14 mouse cellular contexts compared by ENCODE assay signal in the genomic region with DNA sequence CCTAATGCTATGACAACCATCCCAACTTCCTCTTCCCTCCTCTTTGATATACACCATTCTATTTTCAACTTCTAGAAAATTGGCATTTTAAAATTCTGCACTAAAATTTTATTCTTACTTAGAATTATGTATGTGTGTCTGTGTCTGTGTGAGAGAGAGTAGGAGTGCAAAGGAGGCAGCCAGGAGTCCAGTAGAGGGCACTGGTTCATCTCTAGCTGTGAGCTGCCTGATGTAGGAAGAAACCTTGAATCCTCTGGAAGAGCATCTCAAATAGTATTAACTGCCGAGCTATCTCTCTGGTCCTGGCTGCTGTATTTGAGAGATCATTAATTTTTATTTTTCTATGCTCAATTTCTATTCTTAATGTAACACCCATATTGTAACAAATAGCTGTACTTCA.
A peak's percentile ranks its signal among the peaks of the same experiment; 100 is the strongest.
DNase-seq lines count a peak whose midpoint lies in the region; ATAC-seq and TF ChIP-seq lines count a peak whose summit lies in the region.
"Had no signal": no experiment of that assay in that cellular context is flagged by ENCODE, and none has a peak within 500 bp of the region (broad histone marks: within the 10 kb centered on the region; RNA-seq: fewer than 3 reads in every experiment).

No protein-coding gene starts in this region.

- 19% methylated on average over 1 of the region's 1 CpGs for WGBS in cerebellum, adult 2 months
- WGBS in intestine, postnatal 0 days, result 27% methylated on average over 1 of the region's 1 CpGs
- WGBS in intestine, embryonic 16.5 days, result 33% methylated on average over 1 of the region's 1 CpGs
- 32% methylated on average over 1 of the region's 1 CpGs for WGBS in midbrain, embryonic 11.5 days
- WGBS in midbrain, embryonic 16.5 days, result 27% methylated on average over 1 of the region's 1 CpGs

- ATAC-seq in intestine, postnatal 0 days, result no peak
- ATAC-seq in intestine, embryonic 16.5 days, result no peak
- peak; percentile 63; the same call in 1 of the 2 replicates for ATAC-seq in midbrain, embryonic 11.5 days (ENCODE audit: low FRiP score)
- no peak for ATAC-seq in midbrain, embryonic 16.5 days
- 0 out of 2 replicates have a peak, but pooled peaks have one; percentile 44 for ATAC-seq in megakaryocyte progenitor cell, adult 5-6 weeks (replicated peaks; ENCODE audit: poor library complexity)

- no peak overlapping the region for H3K27ac ChIP-seq in cerebellum, adult 2 months (ENCODE audit: insufficient read depth, low read length)
- H3K27ac ChIP-seq in intestine, postnatal 0 days (ENCODE audit: low read depth, low read length), result no peak overlapping the region
- H3K27ac ChIP-seq in intestine, embryonic 16.5 days (ENCODE audit: low read length), result no peak overlapping the region
- H3K27ac ChIP-seq in midbrain, embryonic 11.5 days (ENCODE audit: low read depth, low read length), result no peak overlapping the region
- H3K27ac ChIP-seq in midbrain, embryonic 16.5 days (ENCODE audit: low read length), result no peak overlapping the region
- H3K27ac ChIP-seq: liver, embryonic 15.5 days had no signal

- TF ChIP-seq POLR2A in cerebellum, adult 2 months (IDR thresholded peaks at IDR 0.05; ENCODE audit: borderline replicate concordance, insufficient read depth, low read length), result no peak

- no peak overlapping the region for H3K4me2 ChIP-seq in intestine, postnatal 0 days (replicated peaks; ENCODE audit: low read depth)
- H3K4me2 ChIP-seq in intestine, embryonic 16.5 days (ENCODE audit: low read depth, low read length), result no peak overlapping the region
- no peak overlapping the region for H3K4me2 ChIP-seq in midbrain, embryonic 11.5 days
- H3K4me2 ChIP-seq in midbrain, embryonic 16.5 days (ENCODE audit: low read length), result no peak overlapping the region
- H3K4me2 ChIP-seq: liver, embryonic 15.5 days had no signal

- H3K36me3 ChIP-seq in intestine, postnatal 0 days (ENCODE audit: control insufficient read depth, insufficient read depth), result no peaks in the 10 kb centered on the region
- H3K36me3 ChIP-seq in intestine, embryonic 16.5 days (ENCODE audit: control insufficient read depth, insufficient read depth, low read length), result no peaks in the 10 kb centered on the region
- H3K36me3 ChIP-seq in midbrain, embryonic 11.5 days (ENCODE audit: control insufficient read depth, insufficient read depth, low read length), result no peaks in the 10 kb centered on the region
- H3K36me3 ChIP-seq in midbrain, embryonic 16.5 days (ENCODE audit: control insufficient read depth, insufficient read depth, low read length), result no peaks in the 10 kb centered on the region
- H3K36me3 ChIP-seq: liver, embryonic 15.5 days had no signal

- H3K9me3 ChIP-seq in intestine, postnatal 0 days (ENCODE audit: control insufficient read depth), result no peaks in the 10 kb centered on the region
- no peaks in the 10 kb centered on the region for H3K9me3 ChIP-seq in intestine, embryonic 16.5 days (ENCODE audit: control insufficient read depth, low read length)
- no peaks in the 10 kb centered on the region for H3K9me3 ChIP-seq in midbrain, embryonic 11.5 days (ENCODE audit: control insufficient read depth, low read length)
- H3K9me3 ChIP-seq in midbrain, embryonic 16.5 days (replicated peaks; ENCODE audit: control insufficient read depth, low read length, poor library complexity, severe bottlenecking), result no peaks in the 10 kb centered on the region
- H3K9me3 ChIP-seq: liver, embryonic 15.5 days had no signal

- no peaks in the 10 kb centered on the region for H3K27me3 ChIP-seq in cerebellum, adult 2 months (ENCODE audit: control insufficient read depth, insufficient read depth, low read length)
- H3K27me3 ChIP-seq in intestine, postnatal 0 days (replicated peaks; ENCODE audit: control insufficient read depth, insufficient read depth, low read length), result no peaks in the 10 kb centered on the region
- no peaks in the 10 kb centered on the region for H3K27me3 ChIP-seq in intestine, embryonic 16.5 days (replicated peaks; ENCODE audit: control insufficient read depth, insufficient read depth, low read length)
- H3K27me3 ChIP-seq in midbrain, embryonic 11.5 days (ENCODE audit: control insufficient read depth, insufficient read depth, low read length), result no peaks in the 10 kb centered on the region
- no peaks in the 10 kb centered on the region for H3K27me3 ChIP-seq in midbrain, embryonic 16.5 days (ENCODE audit: control insufficient read depth, insufficient read depth, low read depth, low read length)
- H3K27me3 ChIP-seq: liver, embryonic 15.5 days had no signal

- no peak for DNase-seq in cerebellum, adult 2 months
- no peak for DNase-seq in cerebellum, adult 9-11 months
- DNase-seq in midbrain, embryonic 11.5 days (ENCODE audit: low spot score, missing footprints), result no peak
- no peak for DNase-seq in urinary bladder, postnatal 25 days (ENCODE audit: low spot score)
- DNase-seq: adrenal gland, postnatal 25 days; B cell, adult 2 months; cerebellum, adult 8-10 months; spleen, adult 18-20 months; thymus, adult 18-20 months had no signal

- no peak overlapping the region for H3K9ac ChIP-seq in intestine, postnatal 0 days (ENCODE audit: low read depth, low read length)
- no peak overlapping the region for H3K9ac ChIP-seq in intestine, embryonic 16.5 days (ENCODE audit: low read depth, low read length)
- no peak overlapping the region for H3K9ac ChIP-seq in midbrain, embryonic 11.5 days (ENCODE audit: low read length)
- no peak overlapping the region for H3K9ac ChIP-seq in midbrain, embryonic 16.5 days (ENCODE audit: low read depth, low read length)
- H3K9ac ChIP-seq: liver, embryonic 15.5 days had no signal

- no peaks in the 10 kb centered on the region for H3K4me1 ChIP-seq in cerebellum, adult 2 months (ENCODE audit: control insufficient read depth, insufficient read depth, low read length)
- H3K4me1 ChIP-seq in intestine, postnatal 0 days (replicated peaks; ENCODE audit: control insufficient read depth, insufficient read depth, low read length), result no peaks in the 10 kb centered on the region
- no peaks in the 10 kb centered on the region for H3K4me1 ChIP-seq in intestine, embryonic 16.5 days (ENCODE audit: control insufficient read depth, insufficient read depth, low read length)
- H3K4me1 ChIP-seq in midbrain, embryonic 11.5 days (ENCODE audit: control insufficient read depth, insufficient read depth, low read length), result no peaks in the 10 kb centered on the region
- H3K4me1 ChIP-seq in midbrain, embryonic 16.5 days (ENCODE audit: control insufficient read depth, insufficient read depth, low read length), result no peaks in the 10 kb centered on the region
- H3K4me1 ChIP-seq: liver, embryonic 15.5 days had no signal

- TF ChIP-seq CTCF in cerebellum, adult 2 months (IDR thresholded peaks at IDR 0.05; ENCODE audit: borderline replicate concordance, insufficient read depth, low read depth, low read length), result peak; percentile 17; the same call in 1 of the 2 replicates
- peak; percentile 48 for TF ChIP-seq CTCF in intestine, postnatal 0 days (IDR thresholded peaks at IDR 0.05; ENCODE audit: low read depth)

- no peak overlapping the region for H3K4me3 ChIP-seq in cerebellum, adult 2 months (replicated peaks; ENCODE audit: insufficient read depth, low read depth, low read length)
- H3K4me3 ChIP-seq in intestine, postnatal 0 days (ENCODE audit: low read depth, low read length), result no peak overlapping the region
- no peak overlapping the region for H3K4me3 ChIP-seq in intestine, embryonic 16.5 days (ENCODE audit: low read length)
- no peak overlapping the region for H3K4me3 ChIP-seq in midbrain, embryonic 11.5 days (ENCODE audit: low read depth, low read length)
- H3K4me3 ChIP-seq in midbrain, embryonic 16.5 days (ENCODE audit: low read depth, low read length), result no peak overlapping the region
- H3K4me3 ChIP-seq: liver, embryonic 15.5 days had no signal

Comparison
In these comparisons a context has a peak if more than half of its experiments do, and no peak if none do; other contexts are left out.
1. ATAC-seq: peak in midbrain, embryonic 11.5 days (single experiment) and megakaryocyte progenitor cell, adult 5-6 weeks (single experiment); none in intestine, postnatal 0 days (single experiment), intestine, embryonic 16.5 days (single experiment) and midbrain, embryonic 16.5 days (single experiment).